Mouse (Mus musculus) cerebellum, postnatal 36 days (tissue): ENCODE measurements around the gene Il19.

ENCODE experiments used
- DNase-seq, 2 experiments: peaks; one replicate each; pipeline ENCODE4 v3.0.0; 2021 to 2022; ENCODE audit warnings: mixed read lengths in 2 of 2

Gene Il19

GRCm38 (mm10) chr1:130940065-130940687 lies at the start of gene Il19:
Gene Il19 (minus strand): TSS chr1:130940115.
- peak; percentile 67 to 71 for DNase-seq

- DNase-seq = no peak
These were observed 49.4 kb upstream of the Il19 start for GRCm38 (mm10) chr1:130989331-130989730.

GRCm38 (mm10) chr1:130987418-130987817 lies 47.5 kb upstream of the Il19 start:
- DNase-seq = no peak

GRCm38 (mm10) chr1:130987001-130987400 lies 47.1 kb upstream of the Il19 start:
- no peak for DNase-seq

- no peak for DNase-seq
These were observed 44.5 kb upstream of the Il19 start for GRCm38 (mm10) chr1:130984441-130984840.

GRCm38 (mm10) chr1:130979455-130979854 lies 39.5 kb upstream of the Il19 start:
- DNase-seq = peak; percentile 49 to 58

GRCm38 (mm10) chr1:130963891-130964290 lies 24.0 kb upstream of the Il19 start:
- DNase-seq = no peak

- DNase-seq = no peak
These were observed 7.0 kb upstream of the Il19 start for GRCm38 (mm10) chr1:130946920-130947319.

- DNase-seq = no peak
These were observed 1.9 kb upstream of the Il19 start for GRCm38 (mm10) chr1:130941801-130942200.

GRCm38 (mm10) chr1:130938192-130938591 lies 1.7 kb downstream of the Il19 start:
- peak in 1 of 2 experiments; percentile 32 for DNase-seq

- no peak for DNase-seq
These were observed 2.7 kb downstream of the Il19 start for GRCm38 (mm10) chr1:130937170-130937569.

- no peak for DNase-seq
These were observed 3.6 kb downstream of the Il19 start for GRCm38 (mm10) chr1:130936351-130936750.

- DNase-seq = no peak
These were observed 13.4 kb downstream of the Il19 start for GRCm38 (mm10) chr1:130926484-130926883.

GRCm38 (mm10) chr1:130918323-130918980 lies 21.5 kb downstream of the Il19 start:
- no peak for DNase-seq

- no peak for DNase-seq
These were observed 28.4 kb downstream of the Il19 start, which contains the start of gene Il20 for GRCm38 (mm10) chr1:130911401-130912010. Gene Il20 (minus strand): TSS chr1:130911451.

- no peak for DNase-seq
These were observed 37.4 kb downstream of the Il19 start for GRCm38 (mm10) chr1:130902505-130902904.

GRCm38 (mm10) chr1:130894468-130894867 lies 45.4 kb downstream of the Il19 start:
- DNase-seq = no peak

- no peak for DNase-seq
These were observed 46.4 kb downstream of the Il19 start for GRCm38 (mm10) chr1:130893329-130894040.

GRCm38 (mm10) chr1:130892446-130892845 lies 47.5 kb downstream of the Il19 start:
- no peak for DNase-seq

GRCm38 (mm10) chr1:130887354-130887753 lies 52.6 kb downstream of the Il19 start, which contains the start of gene Il24:
Gene Il24 (minus strand): TSS chr1:130887454.
- no peak for DNase-seq

- DNase-seq = no peak
These were observed 56.8 kb downstream of the Il19 start for GRCm38 (mm10) chr1:130883146-130883545.
